Mouse (Mus musculus) stomach, postnatal 0 days (tissue): ENCODE results near the gene Rnf151. TPM values are rescaled to one million over a fixed set of nuclear protein-coding genes. Genes with fewer than 3 reads are reported as not detected.
A peak's percentile ranks its signal among the peaks of the same experiment; 100 is the strongest.

ENCODE experiments used
- ATAC-seq: fragments of 200-750 bp; cut with Nextera tagmentation; 2 replicates; pipeline ENCODE4 v1.8.0; 2017; ENCODE audit not compliant: low FRiP score, low TSS enrichment
- DNase-seq: peaks from one replicate; pipeline ENCODE4 v3.0.0-alpha.2; 2016; ENCODE audit warnings: low spot score
- H3K27ac ChIP-seq: fragments of 300-500 bp; sonication (generic); replicated peaks from 2 replicates; pipeline ENCODE4 v1.5.1; 2014; ENCODE audit warnings: mild to moderate bottlenecking, control low read depth
- H3K27me3 ChIP-seq: fragments of 300-500 bp; sonication (generic); 2 replicates; pipeline ENCODE4 v1.6.1; 2014; ENCODE audit warnings: low read length; ENCODE audit not compliant: control insufficient read depth, insufficient read depth
- H3K36me3 ChIP-seq: fragments of 300-500 bp; sonication (generic); 2 replicates; pipeline ENCODE4 v1.6.1; 2014; ENCODE audit warnings: low read length, mixed read lengths; ENCODE audit not compliant: control insufficient read depth, insufficient read depth
- H3K4me1 ChIP-seq: fragments of 300-500 bp; sonication (generic); replicated peaks from 2 replicates; pipeline ENCODE4 v1.6.1; 2014; ENCODE audit warnings: antibody characterized with exemption; ENCODE audit not compliant: control insufficient read depth, insufficient read depth
- H3K4me2 ChIP-seq: fragments of 300-500 bp; sonication (generic); replicated peaks from 2 replicates; pipeline ENCODE4 v1.6.1; 2014; ENCODE audit warnings: low read depth, mild to moderate bottlenecking, control low read depth, moderate library complexity
- H3K4me3 ChIP-seq: fragments of 300-500 bp; sonication (generic); 2 replicates; pipeline ENCODE4 v1.5.1; 2014; ENCODE audit warnings: low read depth, low read length, control low read depth
- H3K9ac ChIP-seq: fragments of 300-500 bp; sonication (generic); 2 replicates; pipeline ENCODE4 v1.6.1; 2014; ENCODE audit warnings: mild to moderate bottlenecking, low read length, control low read depth, mixed read lengths
- H3K9me3 ChIP-seq: fragments of 300-500 bp; sonication (generic); 2 replicates; pipeline ENCODE4 v1.6.1; 2016; ENCODE audit warnings: low read length; ENCODE audit not compliant: control insufficient read depth
- CTCF ChIP-seq: IDR thresholded peaks from 2 replicates; pipeline ENCODE4 v1.5.1; 2016; ENCODE audit warnings: antibody characterized with exemption, low read depth, mild to moderate bottlenecking, moderate library complexity
- EP300 ChIP-seq: optimal IDR thresholded peaks from 2 replicates; pipeline ENCODE3; 2016; ENCODE audit warnings: antibody characterized with exemption
- WGBS: fragments of 180-500 bp; shearing (Covaris S2); extraction: QIAGEN DNeasy Blood & Tissue Kit; methylation state at CpG from one replicate; pipeline ENCODE4 v1.1.7; 2014; 5-methylcytosine and 5-hydroxymethylcytosine counted together
- polyA plus RNA-seq: library from polyadenylated mRNA; unstranded; fragments of >200 nt; fragmentation: Nextera tagmentation; extraction: Ambion mirVana; gene quantifications from 2 replicates; pipeline ENCODE4 v1.2.1, GENCODE M21; 2015

Gene Rnf151
- polyA plus RNA-seq, 1 experiment from 2014 or later, result 0.10 TPM

DNA sequence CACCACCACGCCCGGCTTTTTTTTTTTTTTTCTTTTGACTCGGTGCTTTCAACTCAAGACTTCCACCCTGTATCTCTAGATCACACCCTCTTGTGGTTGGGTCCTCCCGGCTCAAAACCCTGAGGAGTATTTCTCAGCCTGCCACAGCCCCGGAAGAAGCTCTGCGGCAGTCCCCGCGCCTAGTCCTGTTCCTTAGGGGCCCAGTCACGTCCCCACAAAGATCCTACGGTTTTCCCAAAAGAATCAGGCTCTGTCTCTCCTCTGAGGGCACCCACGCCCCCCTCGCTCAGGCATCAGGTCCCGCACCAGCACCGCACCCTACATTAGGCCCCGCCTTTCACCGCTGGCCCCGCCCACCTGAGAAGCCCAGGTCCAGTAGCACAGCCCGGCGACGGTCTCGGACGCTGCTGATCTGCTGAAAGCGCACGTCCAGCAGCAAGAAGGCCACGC, 30.7 kb downstream of the Rnf151 start:
- H3K4me1 ChIP-seq, result peaks cover 8% of the 10 kb centered on the region
- 1% methylated on average over 24 of the region's 25 CpGs for WGBS
- H3K9ac ChIP-seq, result peak overlapping the region; percentile 27; the same call in 1 of the 2 replicates
- no peaks in the 10 kb centered on the region for H3K36me3 ChIP-seq
- ATAC-seq (peak; percentile 69), DNase-seq (peak; percentile 77)
- TF ChIP-seq EP300, result no peak
- peak; percentile 19; the same call in 1 of the 2 replicates for TF ChIP-seq CTCF
- H3K9me3 ChIP-seq, result no peaks in the 10 kb centered on the region
- peak overlapping the region; percentile 34 for H3K4me3 ChIP-seq
- peak overlapping the region; percentile 56 for H3K4me2 ChIP-seq
- peaks cover 6% of the 10 kb centered on the region for H3K27me3 ChIP-seq
- H3K27ac ChIP-seq, result no peak overlapping the region

DNA sequence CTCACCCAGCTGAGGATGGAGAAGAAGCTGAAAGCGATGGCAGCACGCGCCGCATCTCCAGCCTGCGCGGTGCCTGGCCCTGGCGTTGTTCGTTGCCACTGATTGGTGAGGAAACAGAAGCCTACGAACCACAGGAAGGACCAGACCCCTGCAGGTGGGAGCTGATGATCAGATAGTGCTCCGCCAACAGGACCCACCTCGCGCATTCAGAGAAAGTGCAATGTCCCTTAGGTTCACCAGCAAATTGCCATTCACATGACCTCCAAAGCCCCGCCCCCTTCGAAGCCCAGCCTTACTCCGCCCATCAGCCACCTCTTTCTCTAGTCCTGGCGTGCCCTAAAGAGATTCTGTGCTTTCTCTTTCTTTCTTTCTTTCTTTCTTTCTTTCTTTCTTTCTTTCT, 31.3 kb downstream of the Rnf151 start:
- Histone ChIP-seq H3K36me3 (no peaks in the 10 kb centered on the region), H3K27me3 (peaks cover 6% of the 10 kb centered on the region), H3K9ac (no peak overlapping the region), H3K4me1 (peaks cover 8% of the 10 kb centered on the region), H3K9me3 (no peaks in the 10 kb centered on the region), H3K4me3 (no peak overlapping the region), H3K27ac (no peak overlapping the region), H3K4me2 (no peak overlapping the region)
- no peak for TF ChIP-seq EP300
- TF ChIP-seq CTCF, result no peak
- ATAC-seq, result no peak
- peak; percentile 64 for DNase-seq
- WGBS, result 33% methylated on average over 16 of the region's 16 CpGs

DNA sequence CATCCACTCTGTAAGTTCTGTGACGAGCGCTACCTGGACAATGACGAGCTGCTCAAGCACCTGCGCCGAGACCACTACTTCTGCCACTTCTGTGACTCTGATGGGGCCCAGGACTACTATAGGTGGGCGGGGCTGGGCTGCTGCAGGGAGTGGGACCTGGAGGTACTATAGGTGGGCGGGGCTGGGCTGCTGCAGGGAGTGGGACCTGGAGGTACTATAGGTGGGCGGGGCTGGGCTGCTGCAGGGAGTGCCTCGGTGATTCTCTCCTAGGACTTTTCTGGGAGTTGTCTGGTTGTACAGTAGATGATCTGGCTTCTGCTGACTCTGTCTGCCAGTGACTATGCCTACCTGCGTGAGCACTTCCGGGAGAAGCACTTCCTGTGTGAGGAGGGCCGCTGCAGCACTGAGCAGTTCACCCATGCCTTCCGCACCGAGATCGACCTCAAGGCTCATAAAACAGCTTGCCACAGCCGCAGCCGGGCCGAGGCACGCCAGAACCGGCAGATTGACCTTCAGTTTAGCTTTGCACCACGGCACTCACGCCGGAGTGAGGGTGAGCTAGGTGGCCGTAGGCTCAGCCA, 40.3 kb downstream of the Rnf151 start:
- H3K4me1 ChIP-seq, result no peaks in the 10 kb centered on the region
- peaks cover 42% of the 10 kb centered on the region for H3K36me3 ChIP-seq
- WGBS, result 84% methylated on average over 24 of the region's 24 CpGs
- H3K4me2 ChIP-seq, result no peak overlapping the region
- no peak for DNase-seq
- no peak for TF ChIP-seq CTCF
- no peak for TF ChIP-seq EP300
- no peaks in the 10 kb centered on the region for H3K9me3 ChIP-seq
- 0 out of 2 replicates have a peak overlapping the region, but pooled peaks have one; percentile 30 for H3K27ac ChIP-seq
- peak; percentile 65 for ATAC-seq
- H3K9ac ChIP-seq, result no peak overlapping the region
- no peaks in the 10 kb centered on the region for H3K27me3 ChIP-seq
- H3K4me3 ChIP-seq, result no peak overlapping the region

DNA sequence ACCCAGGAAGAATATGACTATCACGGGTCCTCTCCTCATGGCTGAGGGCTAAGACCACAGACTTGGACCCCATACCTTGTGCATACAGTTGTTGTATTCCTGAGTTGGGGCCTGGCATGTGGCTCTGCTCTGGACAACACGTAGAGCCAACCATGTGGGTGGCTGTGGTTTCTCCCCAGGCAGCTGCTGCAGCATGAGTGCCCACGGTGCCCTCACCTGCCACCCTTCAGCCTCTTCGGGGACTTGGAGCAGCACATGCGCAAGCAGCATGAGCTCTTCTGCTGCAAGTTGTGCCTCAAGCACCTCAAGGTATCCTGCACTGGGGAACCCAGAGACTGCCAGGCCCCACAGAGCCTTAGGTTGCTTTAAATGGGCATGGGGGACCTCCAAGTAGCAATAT, 41.0 kb downstream of the Rnf151 start:
- Histone ChIP-seq H3K27me3 (no peaks in the 10 kb centered on the region), H3K36me3 (peaks cover 42% of the 10 kb centered on the region), H3K9me3 (no peaks in the 10 kb centered on the region), H3K4me1 (no peaks in the 10 kb centered on the region), H3K4me2 (no peak overlapping the region), H3K4me3 (no peak overlapping the region), H3K9ac (no peak overlapping the region), H3K27ac (no peak overlapping the region)
- 97% methylated on average over 5 of the region's 5 CpGs for WGBS
- DNase-seq (no peak), ATAC-seq (no peak)
- no peak for TF ChIP-seq CTCF
- TF ChIP-seq EP300, result no peak

DNA sequence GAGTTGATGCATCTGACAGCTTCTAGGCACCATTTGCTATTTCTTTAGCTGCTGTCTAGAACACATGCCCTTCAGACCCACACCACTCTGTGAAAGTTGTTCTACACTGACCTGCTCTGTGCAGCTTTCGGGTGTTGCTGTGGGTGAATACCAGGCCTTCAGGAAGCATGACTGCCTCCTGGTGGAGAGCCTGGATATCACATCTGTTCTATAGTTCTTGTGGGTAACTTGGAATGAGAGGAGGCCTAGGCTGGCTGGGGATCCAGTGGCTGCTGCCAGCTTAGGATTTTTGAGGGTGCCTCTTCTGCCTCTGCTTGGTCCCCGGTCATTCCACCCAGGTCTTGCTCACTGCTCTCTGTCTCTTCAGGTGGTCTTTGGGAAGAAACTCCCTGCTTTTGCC, 41.7 kb downstream of the Rnf151 start:
- peak; percentile 25; the same call in 1 of the 2 replicates for ATAC-seq
- TF ChIP-seq CTCF (peak; percentile 89), EP300 (no peak)
- no peaks in the 10 kb centered on the region for H3K9me3 ChIP-seq
- no peaks in the 10 kb centered on the region for H3K27me3 ChIP-seq
- H3K4me1 ChIP-seq, result no peaks in the 10 kb centered on the region
- H3K36me3 ChIP-seq, result peaks cover 42% of the 10 kb centered on the region
- no peak overlapping the region for H3K27ac ChIP-seq
- DNase-seq, result peak; percentile 83
- no peak overlapping the region for H3K9ac ChIP-seq
- no peak overlapping the region for H3K4me2 ChIP-seq
- H3K4me3 ChIP-seq, result no peak overlapping the region
- 60% methylated on average over 2 of the region's 2 CpGs for WGBS

DNA sequence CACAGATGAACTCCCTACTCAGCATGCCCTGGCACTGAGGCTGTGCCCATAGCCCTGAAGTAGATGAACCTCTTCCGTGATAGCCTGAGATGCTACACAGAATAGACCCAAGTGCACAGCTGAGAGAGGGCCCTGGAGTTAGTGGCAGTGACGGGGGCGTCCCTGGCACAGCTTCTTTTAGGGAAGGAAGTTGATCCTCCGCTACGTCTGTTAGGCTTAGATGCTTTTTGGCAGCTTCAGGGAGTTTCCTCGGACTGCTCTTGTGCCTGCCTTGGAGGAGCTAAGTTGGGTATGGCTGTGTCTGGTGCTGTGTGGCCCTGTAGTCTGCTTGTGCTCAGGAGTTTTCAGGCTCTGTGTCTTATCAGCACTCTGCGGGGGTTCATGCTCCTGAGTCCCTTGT, 43.6 kb downstream of the Rnf151 start:
- H3K9me3 ChIP-seq, result no peaks in the 10 kb centered on the region
- H3K27ac ChIP-seq, result no peak overlapping the region
- H3K4me2 ChIP-seq, result no peak overlapping the region
- H3K4me3 ChIP-seq, result no peak overlapping the region
- no peaks in the 10 kb centered on the region for H3K27me3 ChIP-seq
- ATAC-seq (no peak), DNase-seq (no peak)
- 72% methylated on average over 7 of the region's 7 CpGs for WGBS
- no peak for TF ChIP-seq EP300
- no peak for TF ChIP-seq CTCF
- no peak overlapping the region for H3K9ac ChIP-seq
- H3K36me3 ChIP-seq, result peaks cover 27% of the 10 kb centered on the region
- H3K4me1 ChIP-seq, result 0 out of 2 replicates have a peak, but pooled peaks cover 3% of the 10 kb centered on the region
